Mouse (Mus musculus): ENCODE results near the gene Cnih2. TPM values are rescaled to one million over a fixed set of nuclear protein-coding genes. Genes with fewer than 3 reads are reported as not detected.
A peak's percentile ranks its signal among the peaks of the same experiment; 100 is the strongest.

Cnih2 gene
- total RNA-seq, 2 experiments from 2014 or later: 0.25 TPM; not detected in 1

DNA sequence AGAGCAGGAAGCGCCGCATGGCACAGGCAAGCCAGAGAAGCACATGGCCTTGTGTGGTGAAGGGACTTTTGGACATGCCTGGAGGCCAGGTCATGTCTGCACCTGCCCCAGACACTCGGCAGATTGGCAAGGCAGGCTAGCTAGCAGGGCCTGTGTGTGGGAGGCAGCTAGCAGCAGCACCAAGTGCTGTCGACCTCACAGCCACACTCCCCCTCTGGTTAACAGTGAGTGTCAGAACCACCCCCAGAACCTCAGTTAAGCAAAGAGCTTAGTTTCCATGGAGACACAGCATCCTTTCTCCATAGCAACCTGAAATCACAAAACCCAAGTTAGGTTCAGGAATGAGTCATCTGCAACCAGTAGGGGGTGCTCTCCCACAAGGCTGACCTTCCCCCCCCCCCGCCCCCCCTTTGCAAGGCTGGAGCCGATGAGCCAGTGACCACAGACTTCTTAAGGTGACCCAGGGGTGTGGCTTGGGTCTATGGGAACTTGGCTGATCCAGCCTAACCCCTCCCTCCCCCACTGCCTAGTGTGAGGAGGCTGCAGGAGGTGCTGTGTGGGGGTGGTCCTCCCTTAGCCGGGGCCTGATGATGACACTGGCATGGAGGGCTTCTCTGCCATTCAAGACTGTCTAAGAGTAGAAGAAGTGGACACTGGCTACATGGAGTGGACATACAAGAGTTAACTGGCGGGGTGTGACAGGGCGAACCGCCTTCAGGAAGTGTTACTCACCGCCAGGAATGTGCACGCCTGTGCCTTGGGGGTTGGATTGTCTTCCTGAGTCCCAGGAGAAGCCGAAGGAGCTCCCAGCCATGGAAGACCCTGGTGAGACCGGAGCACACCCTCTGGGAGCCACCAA, 48.0 kb downstream of the Cnih2 start, which contains the start of gene Rin1:
TSS of gene Rin1 (plus strand) at position 435 of the 859 bp plus-strand sequence.
- DNase-seq: peak in 1 of 2 experiments; percentile 43
- intact Hi-C loops (cut with DNase I): no loop called here

- no peak for DNase-seq
- intact Hi-C loops (cut with DNase I): no loop called here
Measured at GRCm38 (mm10) chr19:5049325-5049724, 49.0 kb downstream of the Cnih2 start.

DNA sequence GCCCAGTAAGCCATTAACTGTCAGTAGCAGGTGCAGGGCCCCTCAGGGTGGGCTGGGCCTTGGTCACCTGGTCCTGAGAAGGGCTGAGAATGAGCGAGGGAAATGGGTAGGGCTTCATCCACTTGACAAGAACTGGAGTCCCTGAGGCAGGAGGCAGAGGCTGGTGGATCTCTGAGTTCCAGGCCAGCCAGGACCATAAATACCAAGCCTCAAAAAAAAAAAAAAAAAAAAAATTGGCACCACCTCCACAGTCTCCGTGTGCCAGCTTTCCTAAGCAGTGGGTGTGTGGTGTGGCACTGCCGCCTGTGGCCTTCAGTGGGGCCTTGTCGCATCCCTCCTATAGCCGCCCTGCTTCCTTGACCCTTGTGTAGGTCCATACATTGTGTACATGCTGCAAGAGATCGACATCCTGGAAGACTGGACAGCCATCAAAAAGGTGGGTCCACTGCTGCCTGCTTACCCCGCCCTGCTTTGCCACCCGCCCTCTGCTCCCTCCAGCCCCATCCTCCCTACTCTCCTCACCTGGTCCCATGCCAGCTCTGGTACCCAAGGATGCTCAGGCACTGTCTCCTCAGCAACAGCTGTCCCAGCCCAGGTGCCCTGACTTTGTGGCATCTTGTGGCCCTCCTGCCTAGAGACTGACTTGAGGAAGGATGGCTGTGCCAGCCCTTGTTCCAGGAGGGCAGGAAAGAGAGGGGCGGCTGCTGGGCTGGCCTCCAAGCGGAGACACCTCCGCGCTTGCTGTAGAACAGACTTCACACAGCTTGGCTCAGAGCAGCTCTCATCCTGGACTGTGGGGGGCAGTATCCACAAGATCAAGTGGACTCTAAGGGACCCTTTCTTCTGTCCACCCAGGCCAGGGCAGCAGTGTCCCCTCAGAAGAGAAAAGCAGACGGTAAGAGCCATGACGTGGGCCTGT, 49.9 kb downstream of the Cnih2 start:
- intact Hi-C loops (cut with DNase I): no loop called here
- DNase-seq: no peak

GRCm38 (mm10) chr19:5045531-5045930, 52.8 kb downstream of the Cnih2 start:
- intact Hi-C loops (cut with DNase I): no loop called here
- no peak for DNase-seq

Other genes with a start within 250 kb of the Cnih2 start
- 10 to 100 TPM; 26.6 to 33.4 TPM for gene Ctsf, start 243.4 kb downstream of the Cnih2 start, total RNA-seq (2021)
- gene Actn3, start 220.6 kb downstream of the Cnih2 start, total RNA-seq (2021): 1,000 to 10,000 TPM; 8,494 to 8,724 TPM
- gene Zdhhc24, start 219.9 kb downstream of the Cnih2 start, total RNA-seq (2021): 1 to 10 TPM; 2.2 to 2.6 TPM
- gene Bbs1, start 191.9 kb downstream of the Cnih2 start, total RNA-seq (2021): 1 to 10 TPM; 1.6 to 2.4 TPM
- 10 to 100 TPM; 16.5 to 17.5 TPM for gene Dpp3, start 170.2 kb downstream of the Cnih2 start, total RNA-seq (2021)
- gene Peli3, start 155.4 kb downstream of the Cnih2 start, total RNA-seq (2021): 1 to 10 TPM; 1.3 to 1.4 TPM
- 10 to 100 TPM; 56.3 to 58.7 TPM for gene Mrpl11, start 136.4 kb downstream of the Cnih2 start, total RNA-seq (2021)
- gene Npas4, start 108.2 kb downstream of the Cnih2 start, total RNA-seq (2021): under 1 TPM in 1 of 2 experiments, not detected in 1; 0.07 TPM
- 1 to 10 TPM; 5.9 to 6.9 TPM for gene Slc29a2, start 74.7 kb downstream of the Cnih2 start, total RNA-seq (2021)
- 10 to 100 TPM; 20.5 to 20.8 TPM for gene B4gat1, start 59.7 kb downstream of the Cnih2 start, total RNA-seq (2021)
- under 1 TPM; 0.87 to 0.96 TPM for gene AC124502.3, start 59.6 kb downstream of the Cnih2 start, total RNA-seq (2021)
- gene Brms1, start 57.2 kb downstream of the Cnih2 start, total RNA-seq (2021): 10 to 100 TPM; 11.5 to 14.1 TPM
- 1 to 10 TPM in 1 of 2 experiments, under 1 TPM in 1; 0.52 to 1.3 TPM for gene Rin1, start 48.0 kb downstream of the Cnih2 start, total RNA-seq (2021)
- 10 to 100 TPM; 12.4 to 12.5 TPM for gene Cd248, start 30.4 kb downstream of the Cnih2 start, total RNA-seq (2021)
- gene Tmem151a, start 13.0 kb downstream of the Cnih2 start, total RNA-seq (2021): under 1 TPM in 1 of 2 experiments, not detected in 1; 0.22 TPM
- 10 to 100 TPM; 38.2 to 44.7 TPM for gene Yif1a, start 10.0 kb downstream of the Cnih2 start, total RNA-seq (2021)
- gene Rab1b, start 8.6 kb upstream of the Cnih2 start, total RNA-seq (2021): 100 to 1,000 TPM; 103 to 110 TPM
- 10 to 100 TPM; 53.0 to 56.6 TPM for gene Klc2, start 20.0 kb upstream of the Cnih2 start, total RNA-seq (2021)
- 1 to 10 TPM; 5.0 to 6.3 TPM for gene Pacs1, start 174.6 kb upstream of the Cnih2 start, total RNA-seq (2021)
- gene Sf3b2, start 196.9 kb upstream of the Cnih2 start, total RNA-seq (2021): 10 to 100 TPM; 63.4 to 65.9 TPM
- under 1 TPM in 1 of 2 experiments, not detected in 1; 0.10 TPM for gene Gal3st3, start 199.8 kb upstream of the Cnih2 start, total RNA-seq (2021)
- not detected for gene Catsper1, start 237.2 kb upstream of the Cnih2 start, total RNA-seq (2021)